Mouse (Mus musculus) embryonic fibroblast, embryonic 13.5 days (primary cell): ENCODE measurements around the gene Cacng4.

ENCODE experiments used
- CTCF ChIP-seq: IDR thresholded peaks from 2 replicates; pipeline ENCODE4 v1.5.1; 2011; ENCODE audit warnings: mild to moderate bottlenecking, control low read depth, low read length, moderate library complexity, borderline replicate concordance; ENCODE audit not compliant: insufficient read depth
- POLR2A ChIP-seq: IDR thresholded peaks from 2 replicates; pipeline ENCODE4 v1.6.1; 2011; ENCODE audit warnings: low read depth, mild to moderate bottlenecking, control low read depth, low read length, moderate library complexity

GRCm38 (mm10) chr11:107778859-107779258, 15.5 kb downstream of the Cacng4 start:
- no peak for TF ChIP-seq POLR2A
- TF ChIP-seq CTCF, result no peak
